Mouse (Mus musculus): ENCODE results near the gene Kcnd3. TPM values are rescaled to one million over a fixed set of nuclear protein-coding genes. Genes with fewer than 3 reads are reported as not detected.

Gene Kcnd3
- polyA plus RNA-seq, 1 experiment from 2014 or later = 3.1 TPM

- H3K9me3 ChIP-seq (ENCODE audit: control insufficient read depth, low read length) = no peaks in the 10 kb centered on the region
- no peak overlapping the region for H3K4me3 ChIP-seq (ENCODE audit: low read length)
- H3K36me3 ChIP-seq (ENCODE audit: control insufficient read depth, insufficient read depth, low read length) = no peaks in the 10 kb centered on the region
- H3K4me2 ChIP-seq (ENCODE audit: low read depth, low read length) = no peak overlapping the region
- H3K27ac ChIP-seq (ENCODE audit: low read length) = no peak overlapping the region
- ATAC-seq = no peak
- no peaks in the 10 kb centered on the region for H3K27me3 ChIP-seq (replicated peaks; ENCODE audit: control insufficient read depth, insufficient read depth, low read length)
- no peaks in the 10 kb centered on the region for H3K4me1 ChIP-seq (ENCODE audit: control insufficient read depth, insufficient read depth, low read length)
- H3K9ac ChIP-seq (ENCODE audit: low read depth, low read length) = no peak overlapping the region
- WGBS = 66% methylated on average over 13 of the region's 13 CpGs
Measured at GRCm38 (mm10) chr3:105483651-105484052, 31.5 kb downstream of the Kcnd3 start.

DNA sequence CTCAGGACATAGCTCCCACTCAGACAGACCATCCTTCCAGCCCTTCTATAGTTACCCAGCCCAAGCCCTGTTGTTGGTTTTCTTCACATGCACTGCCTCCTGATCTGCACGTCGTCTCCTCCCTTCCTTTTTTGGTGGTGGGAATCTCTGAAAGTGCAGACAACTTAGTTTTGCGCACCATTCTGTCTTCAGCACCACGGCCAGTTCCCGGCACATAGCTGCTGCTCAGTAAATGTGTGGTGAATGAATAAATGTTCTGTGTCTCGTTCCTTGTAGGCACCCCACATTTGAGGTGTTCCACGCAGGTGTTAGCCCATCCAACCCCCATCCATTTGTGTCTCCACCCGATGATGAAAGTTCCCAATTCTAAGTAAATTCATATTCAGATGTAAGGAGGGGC, 35.0 kb downstream of the Kcnd3 start:
- H3K4me1 ChIP-seq (ENCODE audit: control insufficient read depth, insufficient read depth, low read length) = no peaks in the 10 kb centered on the region
- no peak overlapping the region for H3K27ac ChIP-seq (ENCODE audit: low read length)
- H3K36me3 ChIP-seq (ENCODE audit: control insufficient read depth, insufficient read depth, low read length) = no peaks in the 10 kb centered on the region
- WGBS = 35% methylated on average over 8 of the region's 8 CpGs
- no peak overlapping the region for H3K9ac ChIP-seq (ENCODE audit: low read depth, low read length)
- no peak for ATAC-seq
- no peaks in the 10 kb centered on the region for H3K27me3 ChIP-seq (replicated peaks; ENCODE audit: control insufficient read depth, insufficient read depth, low read length)
- H3K4me2 ChIP-seq (ENCODE audit: low read depth, low read length) = no peak overlapping the region
- H3K4me3 ChIP-seq (ENCODE audit: low read length) = no peak overlapping the region
- H3K9me3 ChIP-seq (ENCODE audit: control insufficient read depth, low read length) = no peaks in the 10 kb centered on the region

DNA sequence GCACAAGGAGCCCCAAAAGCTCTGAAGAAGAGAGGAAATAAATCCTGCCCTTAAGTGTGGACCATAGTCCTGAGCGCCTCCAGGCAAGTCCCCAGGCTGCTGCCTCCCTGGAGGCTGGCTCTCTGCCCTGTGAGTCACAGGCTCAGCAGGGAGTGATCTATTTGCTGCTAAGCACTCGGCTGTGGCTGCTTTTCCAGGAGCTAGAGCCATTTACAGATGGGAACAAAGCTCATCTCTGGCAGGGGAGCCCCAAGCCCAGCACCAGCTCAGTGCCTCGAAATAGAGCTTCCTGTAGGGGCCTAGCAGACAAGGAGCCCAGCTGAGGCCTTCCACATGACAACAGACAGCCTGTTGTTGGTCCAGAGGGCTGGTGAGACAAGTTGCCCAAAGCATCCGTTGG, 37.5 kb downstream of the Kcnd3 start:
- no peaks in the 10 kb centered on the region for H3K4me1 ChIP-seq (ENCODE audit: control insufficient read depth, insufficient read depth, low read length)
- ATAC-seq = no peak
- no peaks in the 10 kb centered on the region for H3K27me3 ChIP-seq (replicated peaks; ENCODE audit: control insufficient read depth, insufficient read depth, low read length)
- H3K27ac ChIP-seq (ENCODE audit: low read length) = no peak overlapping the region
- H3K4me3 ChIP-seq (ENCODE audit: low read length) = no peak overlapping the region
- no peaks in the 10 kb centered on the region for H3K36me3 ChIP-seq (ENCODE audit: control insufficient read depth, insufficient read depth, low read length)
- H3K9ac ChIP-seq (ENCODE audit: low read depth, low read length) = no peak overlapping the region
- 16% methylated on average over 4 of the region's 4 CpGs for WGBS
- no peak overlapping the region for H3K4me2 ChIP-seq (ENCODE audit: low read depth, low read length)
- no peaks in the 10 kb centered on the region for H3K9me3 ChIP-seq (ENCODE audit: control insufficient read depth, low read length)

GRCm38 (mm10) chr3:105494886-105495285, 42.8 kb downstream of the Kcnd3 start:
- 29% methylated on average over 9 of the region's 9 CpGs for WGBS

GRCm38 (mm10) chr3:105496216-105496615, 44.1 kb downstream of the Kcnd3 start:
- no peak overlapping the region for H3K4me2 ChIP-seq (ENCODE audit: low read depth, low read length)
- H3K4me1 ChIP-seq (ENCODE audit: control insufficient read depth, insufficient read depth, low read length) = no peaks in the 10 kb centered on the region
- H3K9me3 ChIP-seq (ENCODE audit: control insufficient read depth, low read length) = no peaks in the 10 kb centered on the region
- no peaks in the 10 kb centered on the region for H3K27me3 ChIP-seq (replicated peaks; ENCODE audit: control insufficient read depth, insufficient read depth, low read length)
- no peaks in the 10 kb centered on the region for H3K36me3 ChIP-seq (ENCODE audit: control insufficient read depth, insufficient read depth, low read length)
- H3K4me3 ChIP-seq (ENCODE audit: low read length) = no peak overlapping the region
- no peak for ATAC-seq
- H3K27ac ChIP-seq (ENCODE audit: low read length) = no peak overlapping the region
- WGBS = 76% methylated on average over 7 of the region's 7 CpGs
- no peak overlapping the region for H3K9ac ChIP-seq (ENCODE audit: low read depth, low read length)

More at GRCm38 (mm10) chr3:105494886-105495285, 42.8 kb downstream of the Kcnd3 start:
- no peaks in the 10 kb centered on the region for H3K27me3 ChIP-seq (replicated peaks; ENCODE audit: control insufficient read depth, insufficient read depth, low read length)
- no peak overlapping the region for H3K4me2 ChIP-seq (ENCODE audit: low read depth, low read length)
- H3K27ac ChIP-seq (ENCODE audit: low read length) = no peak overlapping the region
- no peaks in the 10 kb centered on the region for H3K36me3 ChIP-seq (ENCODE audit: control insufficient read depth, insufficient read depth, low read length)
- ATAC-seq = no peak
- no peaks in the 10 kb centered on the region for H3K9me3 ChIP-seq (ENCODE audit: control insufficient read depth, low read length)
- H3K9ac ChIP-seq (ENCODE audit: low read depth, low read length) = no peak overlapping the region
- no peak overlapping the region for H3K4me3 ChIP-seq (ENCODE audit: low read length)
- no peaks in the 10 kb centered on the region for H3K4me1 ChIP-seq (ENCODE audit: control insufficient read depth, insufficient read depth, low read length)

DNA sequence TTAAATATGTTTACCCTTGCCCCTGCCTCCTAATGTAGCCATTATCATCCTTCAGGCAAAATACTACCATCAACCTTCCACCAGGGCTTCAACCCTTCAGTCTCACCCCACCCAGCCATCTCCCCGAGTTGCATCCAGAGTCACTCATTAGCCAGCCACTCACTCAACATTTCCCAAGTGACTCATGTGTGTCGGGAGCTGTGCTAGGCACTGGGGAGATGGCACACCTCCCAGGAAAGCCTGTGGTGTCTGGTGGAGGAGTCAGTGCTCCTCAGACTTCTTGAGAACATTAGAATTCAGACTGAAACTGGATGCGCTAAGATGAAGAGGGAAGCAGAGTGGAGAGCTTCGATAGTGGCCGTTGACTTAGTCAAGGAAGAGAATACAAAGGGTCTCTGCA, 44.8 kb downstream of the Kcnd3 start:
- no peak for ATAC-seq
- H3K4me2 ChIP-seq (ENCODE audit: low read depth, low read length) = no peak overlapping the region
- H3K27ac ChIP-seq (ENCODE audit: low read length) = no peak overlapping the region
- no peak overlapping the region for H3K9ac ChIP-seq (ENCODE audit: low read depth, low read length)
- no peaks in the 10 kb centered on the region for H3K4me1 ChIP-seq (ENCODE audit: control insufficient read depth, insufficient read depth, low read length)
- H3K9me3 ChIP-seq (ENCODE audit: control insufficient read depth, low read length) = no peaks in the 10 kb centered on the region
- H3K4me3 ChIP-seq (ENCODE audit: low read length) = no peak overlapping the region
- H3K36me3 ChIP-seq (ENCODE audit: control insufficient read depth, insufficient read depth, low read length) = no peaks in the 10 kb centered on the region
- H3K27me3 ChIP-seq (replicated peaks; ENCODE audit: control insufficient read depth, insufficient read depth, low read length) = no peaks in the 10 kb centered on the region
- WGBS = 81% methylated on average over 5 of the region's 5 CpGs

GRCm38 (mm10) chr3:105501071-105501470, 48.9 kb downstream of the Kcnd3 start:
- Histone ChIP-seq H3K27me3 (replicated peaks; ENCODE audit: control insufficient read depth, insufficient read depth, low read length) (no peaks in the 10 kb centered on the region), H3K36me3 (ENCODE audit: control insufficient read depth, insufficient read depth, low read length) (no peaks in the 10 kb centered on the region), H3K4me1 (ENCODE audit: control insufficient read depth, insufficient read depth, low read length) (no peaks in the 10 kb centered on the region), H3K9me3 (ENCODE audit: control insufficient read depth, low read length) (no peaks in the 10 kb centered on the region), H3K4me3 (ENCODE audit: low read length) (no peak overlapping the region), H3K9ac (ENCODE audit: low read depth, low read length) (no peak overlapping the region), H3K4me2 (ENCODE audit: low read depth, low read length) (no peak overlapping the region), H3K27ac (ENCODE audit: low read length) (no peak overlapping the region)
- ATAC-seq = no peak
- 52% methylated on average over 1 of the region's 1 CpGs for whole genome bisulfite sequencing

DNA sequence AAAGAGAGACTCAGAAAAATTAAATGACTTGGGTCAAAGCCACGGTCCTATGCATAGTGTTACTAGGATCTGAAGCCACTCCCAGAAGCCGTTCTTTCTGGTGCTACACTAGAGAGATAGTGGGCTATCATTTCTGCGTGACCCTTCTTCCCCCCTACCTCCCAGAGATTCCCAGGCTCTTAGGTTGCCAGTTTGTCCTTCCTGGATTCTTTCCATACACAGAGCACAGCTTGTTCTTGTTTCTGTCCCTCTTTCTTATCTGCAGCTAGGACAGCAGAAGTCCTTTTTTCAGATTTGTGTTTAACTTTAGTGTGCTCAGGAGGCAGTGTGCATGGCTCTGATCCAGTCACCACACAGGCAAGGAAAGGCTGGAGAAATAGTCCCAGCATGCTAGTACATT, 52.1 kb downstream of the Kcnd3 start:
- WGBS = 77% methylated on average over 3 of the region's 3 CpGs
- Histone ChIP-seq H3K36me3 (ENCODE audit: control insufficient read depth, insufficient read depth, low read length) (no peaks in the 10 kb centered on the region), H3K27ac (ENCODE audit: low read length) (no peak overlapping the region), H3K27me3 (replicated peaks; ENCODE audit: control insufficient read depth, insufficient read depth, low read length) (no peaks in the 10 kb centered on the region), H3K9me3 (ENCODE audit: control insufficient read depth, low read length) (no peaks in the 10 kb centered on the region), H3K9ac (ENCODE audit: low read depth, low read length) (no peak overlapping the region), H3K4me2 (ENCODE audit: low read depth, low read length) (no peak overlapping the region), H3K4me1 (ENCODE audit: control insufficient read depth, insufficient read depth, low read length) (no peaks in the 10 kb centered on the region), H3K4me3 (ENCODE audit: low read length) (no peak overlapping the region)
- no peak for ATAC-seq

DNA sequence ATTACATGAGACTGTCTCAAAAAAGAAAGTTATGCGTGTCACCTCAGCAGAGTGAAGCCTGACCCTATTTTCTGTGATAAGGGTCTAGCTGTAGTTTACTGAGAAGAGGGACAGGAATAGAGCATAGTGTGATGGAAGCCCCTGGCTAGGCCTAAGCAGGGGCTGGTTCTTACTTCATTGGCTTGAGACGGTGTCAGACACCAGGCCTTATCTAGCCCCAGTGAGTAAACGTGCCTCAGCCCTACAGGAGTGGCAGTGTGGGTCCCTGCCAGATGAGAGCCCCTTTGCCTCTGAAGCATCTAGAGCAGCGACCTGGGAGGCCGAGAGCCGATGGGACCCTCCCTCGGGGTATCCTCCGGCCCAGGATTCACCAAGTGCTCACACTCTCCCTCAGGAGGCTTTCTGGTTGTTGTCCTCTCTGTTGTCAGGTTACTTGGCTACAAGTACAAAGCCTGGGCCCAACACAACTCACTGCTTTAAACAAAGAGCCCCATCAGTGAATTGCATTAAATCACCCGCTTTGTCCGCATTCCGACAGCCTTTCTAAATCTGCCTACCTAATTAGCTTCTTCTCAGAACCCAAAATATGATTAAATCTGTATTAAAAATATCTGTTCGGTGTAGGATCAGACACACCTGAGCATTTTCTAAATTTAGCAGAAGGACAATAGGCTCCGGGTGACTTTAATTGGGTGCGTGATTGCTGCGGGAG, 53.2 kb downstream of the Kcnd3 start:
- H3K27me3 ChIP-seq (replicated peaks; ENCODE audit: control insufficient read depth, insufficient read depth, low read length) = no peaks in the 10 kb centered on the region
- H3K9ac ChIP-seq (ENCODE audit: low read depth, low read length) = no peak overlapping the region
- H3K4me1 ChIP-seq (ENCODE audit: control insufficient read depth, insufficient read depth, low read length) = no peaks in the 10 kb centered on the region
- no peaks in the 10 kb centered on the region for H3K36me3 ChIP-seq (ENCODE audit: control insufficient read depth, insufficient read depth, low read length)
- H3K4me2 ChIP-seq (ENCODE audit: low read depth, low read length) = no peak overlapping the region
- no peaks in the 10 kb centered on the region for H3K9me3 ChIP-seq (ENCODE audit: control insufficient read depth, low read length)
- ATAC-seq = no peak
- 70% methylated on average over 15 of the region's 15 CpGs for WGBS
- H3K27ac ChIP-seq (ENCODE audit: low read length) = no peak overlapping the region
- H3K4me3 ChIP-seq (ENCODE audit: low read length) = no peak overlapping the region

- Histone ChIP-seq H3K36me3 (ENCODE audit: control insufficient read depth, insufficient read depth, low read length) (no peaks in the 10 kb centered on the region), H3K4me1 (ENCODE audit: control insufficient read depth, insufficient read depth, low read length) (no peaks in the 10 kb centered on the region), H3K4me2 (ENCODE audit: low read depth, low read length) (no peak overlapping the region), H3K9ac (ENCODE audit: low read depth, low read length) (no peak overlapping the region), H3K9me3 (ENCODE audit: control insufficient read depth, low read length) (no peaks in the 10 kb centered on the region), H3K27me3 (replicated peaks; ENCODE audit: control insufficient read depth, insufficient read depth, low read length) (no peaks in the 10 kb centered on the region), H3K4me3 (ENCODE audit: low read length) (no peak overlapping the region), H3K27ac (ENCODE audit: low read length) (no peak overlapping the region)
- WGBS = 51% methylated on average over 7 of the region's 7 CpGs
- no peak for ATAC-seq
Measured at GRCm38 (mm10) chr3:105505873-105506170, 53.7 kb downstream of the Kcnd3 start.
